Mouse (Mus musculus) left cerebral cortex, postnatal 36 days (tissue): ENCODE results near the gene Dnmt3c. TPM values are rescaled to one million over a fixed set of nuclear protein-coding genes. Genes with fewer than 3 reads are reported as not detected.
"Not testable (repeated sequence)": the region's sequence is repeated elsewhere in the genome, so short reads cannot be mapped to it uniquely, and the experiment has no call there.

Experiments
- DNase-seq, 2 experiments: peaks; one replicate each; pipeline ENCODE4 v3.0.0; 2021 to 2022; ENCODE audit warnings: low spot score in 2 of 2, mixed read lengths in 1 of 2
- intact Hi-C: fragments of 180-260 bp; cut with DNase I; formaldehyde crosslinking; loops from one replicate; pipeline ENCODE4 v1.15.1; 2025
- total RNA-seq, 2 experiments: library from RNA; stranded (reverse); gene quantifications; 2 replicates each; pipeline ENCODE4 v1.2.3; 2021

Dnmt3c gene
- total RNA-seq, 2 experiments from 2014 or later = not detected

DNA sequence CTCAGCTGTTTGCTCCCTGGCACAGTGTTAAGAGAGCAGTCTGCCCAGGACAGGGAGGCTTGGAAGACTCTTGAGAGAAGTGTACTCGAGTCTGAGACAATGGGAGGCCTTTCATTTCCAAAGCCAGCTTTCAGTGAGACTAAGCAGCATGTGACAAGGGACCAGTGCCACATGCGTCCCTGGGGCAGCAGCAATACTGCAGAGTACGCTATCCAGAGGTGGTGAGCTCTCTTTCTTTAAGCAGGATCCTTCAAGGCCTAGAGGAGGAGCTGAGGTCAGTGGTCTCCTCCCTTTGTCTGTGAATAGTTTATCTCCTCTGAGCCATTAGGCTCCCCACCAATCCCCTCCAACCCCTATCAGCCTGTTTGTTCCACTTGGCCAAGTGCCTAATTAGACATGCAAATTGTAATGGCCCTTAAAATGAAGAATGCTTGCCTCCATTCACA is 16.2 kb downstream of the Dnmt3c start:
- peak in 1 of 2 experiments; percentile 6 for DNase-seq
- intact Hi-C loops = loop anchor here (10.0 kb wide), 2 partner anchors 62 to 132 kb away; partner anchors contain the start of gene Efcab8

DNA sequence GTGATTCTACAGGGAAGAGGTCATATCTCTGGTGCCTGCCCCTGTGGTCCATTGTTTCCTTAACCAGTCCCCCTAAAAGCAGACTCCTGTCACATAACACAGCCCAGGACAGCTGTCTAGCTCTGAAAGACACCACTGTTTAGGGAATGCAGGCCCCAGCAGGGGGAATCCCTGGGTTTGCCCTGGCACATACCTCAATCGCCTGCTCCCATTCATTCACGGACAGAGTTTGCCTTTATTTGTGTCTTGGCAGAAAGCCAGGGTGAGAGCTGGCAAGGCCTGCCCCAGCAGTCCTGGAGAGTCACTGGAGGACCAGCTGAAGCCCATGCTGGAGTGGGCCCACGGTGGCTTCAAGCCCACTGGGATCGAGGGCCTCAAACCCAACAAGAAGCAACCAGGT is 16.8 kb downstream of the Dnmt3c start:
- intact Hi-C loops = loop anchor here (10.0 kb wide), 2 partner anchors 62 to 132 kb away; partner anchors contain the start of gene Efcab8

DNA sequence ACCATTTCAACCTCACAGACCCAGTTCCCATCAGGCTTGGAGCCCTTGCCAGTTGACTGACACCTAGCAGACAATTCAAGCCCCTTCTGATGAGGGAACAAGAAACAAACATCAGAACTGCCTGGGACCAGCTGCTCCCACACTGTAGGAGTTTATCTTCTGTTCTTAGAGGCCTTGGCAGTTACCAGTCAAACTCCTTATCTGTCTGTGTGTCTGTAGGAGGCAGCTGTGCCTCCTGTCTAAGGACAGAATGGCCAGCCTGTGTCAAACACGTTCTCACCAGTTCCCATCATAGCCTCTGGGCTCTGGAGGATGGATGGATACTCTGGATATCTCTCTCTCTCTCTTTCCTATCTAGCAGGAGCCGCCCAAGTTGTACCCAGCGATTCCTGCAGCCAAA is 21.4 kb downstream of the Dnmt3c start:
- intact Hi-C loops = loop anchor here (10.0 kb wide), 2 partner anchors 57 to 127 kb away; partner anchors contain the start of gene Efcab8
- DNase-seq = not testable (repeated sequence)

More for the DNA sequence above, 16.8 kb downstream of the Dnmt3c start:
- peak; percentile 47 to 48 for DNase-seq

DNA sequence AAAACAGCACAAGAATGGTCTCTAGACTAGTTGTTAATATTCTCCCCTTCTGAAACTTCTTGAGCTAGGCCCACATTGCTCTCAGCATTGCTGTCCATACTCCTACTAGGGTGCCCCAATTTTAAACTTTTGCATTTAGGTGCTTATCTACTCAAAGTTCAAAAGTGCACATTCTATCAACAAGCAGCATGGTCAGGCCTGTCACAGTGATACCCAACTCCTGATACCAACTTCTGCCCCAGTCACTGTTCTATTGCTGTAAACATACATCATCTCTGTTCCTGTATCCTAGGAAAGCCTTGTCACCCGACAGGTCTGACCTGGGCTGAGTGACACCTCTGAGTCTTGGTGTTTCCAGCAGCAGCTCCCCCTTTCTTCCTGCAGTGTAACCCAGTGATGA is 26.6 kb downstream of the Dnmt3c start:
- intact Hi-C loops = no loop called here

DNA sequence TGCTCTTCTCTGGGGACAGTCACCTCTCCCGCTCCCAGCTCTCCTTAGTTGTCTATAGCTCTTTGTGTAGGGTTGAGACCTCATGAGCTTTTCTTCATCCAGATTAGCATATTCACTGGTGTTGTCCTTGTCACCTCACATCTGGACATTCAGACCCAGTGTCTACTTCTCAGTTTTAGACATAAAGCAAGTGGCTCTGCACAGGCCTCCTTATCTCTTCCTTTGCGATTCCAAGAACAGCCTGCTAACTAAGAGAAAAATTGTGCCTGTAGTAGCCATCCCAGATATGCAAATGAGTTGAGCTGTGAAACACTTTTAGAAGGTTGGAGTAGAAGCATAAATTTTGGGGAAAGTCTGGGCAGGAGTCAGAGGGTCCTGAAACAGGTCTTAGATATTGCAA is 28.0 kb downstream of the Dnmt3c start:
- intact Hi-C loops = no loop called here
- no peak for DNase-seq

More for the DNA sequence above, 26.6 kb downstream of the Dnmt3c start:
- DNase-seq = no peak

DNA sequence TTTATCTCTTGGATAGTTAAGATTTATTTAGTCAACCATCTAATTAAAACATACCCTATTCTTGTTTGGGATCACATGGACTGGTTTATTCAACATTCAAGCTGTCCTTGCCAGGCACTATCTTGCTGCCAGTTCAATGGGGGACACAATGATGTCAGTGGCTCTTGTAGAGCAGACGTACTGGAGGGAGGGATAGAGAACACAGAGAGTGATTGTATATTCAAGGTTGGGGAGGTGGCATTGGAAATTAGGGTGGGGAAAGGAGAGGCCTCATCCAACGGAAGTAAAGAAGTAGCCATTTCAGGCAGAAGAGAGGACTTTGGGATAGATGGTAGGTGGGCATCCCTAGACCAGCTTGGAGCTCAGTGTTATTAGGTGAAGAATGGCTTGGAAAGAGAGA is 28.4 kb downstream of the Dnmt3c start:
- no peak for DNase-seq
- intact Hi-C loops = no loop called here

DNA sequence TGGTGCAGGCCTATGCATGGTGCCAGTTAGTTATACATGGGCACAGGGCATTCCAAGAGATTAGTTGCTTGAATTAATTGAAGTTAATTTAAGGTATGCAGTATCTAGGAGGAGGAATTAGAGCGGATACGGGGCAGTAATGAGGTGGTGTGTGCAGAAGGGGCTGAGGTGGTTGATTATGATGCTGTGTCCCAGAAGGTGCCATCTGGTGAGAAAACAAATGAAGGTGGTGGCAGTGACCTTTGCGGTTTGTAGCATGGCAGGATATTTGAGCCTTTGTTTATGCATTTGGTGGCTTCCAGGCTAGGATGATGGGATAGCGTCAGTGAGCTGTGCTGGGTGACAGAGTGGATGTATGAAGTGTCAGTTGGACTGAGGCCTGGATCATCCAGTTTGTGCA is 28.8 kb downstream of the Dnmt3c start:
- intact Hi-C loops = no loop called here
- DNase-seq = no peak

DNA sequence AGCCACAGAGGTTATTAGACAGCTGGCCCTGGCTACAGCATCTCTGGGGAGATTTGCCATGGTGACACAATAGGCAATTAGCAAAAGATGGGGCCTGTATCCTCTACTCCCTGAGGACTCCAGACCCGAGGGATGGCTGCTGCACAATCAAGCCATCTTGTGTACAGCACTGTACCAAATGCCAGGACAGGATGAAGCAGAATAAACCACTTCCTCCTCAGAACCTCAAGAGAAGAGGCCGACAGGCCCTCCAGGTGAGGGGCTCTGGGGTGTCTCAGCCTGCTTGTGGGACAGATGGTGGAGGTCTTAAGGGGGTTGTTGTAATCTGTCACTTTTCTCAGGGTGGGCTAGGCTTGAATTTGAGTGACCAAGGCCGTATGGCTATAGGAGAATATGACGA is 37.6 kb downstream of the Dnmt3c start:
- intact Hi-C loops = no loop called here
- no peak for DNase-seq

DNA sequence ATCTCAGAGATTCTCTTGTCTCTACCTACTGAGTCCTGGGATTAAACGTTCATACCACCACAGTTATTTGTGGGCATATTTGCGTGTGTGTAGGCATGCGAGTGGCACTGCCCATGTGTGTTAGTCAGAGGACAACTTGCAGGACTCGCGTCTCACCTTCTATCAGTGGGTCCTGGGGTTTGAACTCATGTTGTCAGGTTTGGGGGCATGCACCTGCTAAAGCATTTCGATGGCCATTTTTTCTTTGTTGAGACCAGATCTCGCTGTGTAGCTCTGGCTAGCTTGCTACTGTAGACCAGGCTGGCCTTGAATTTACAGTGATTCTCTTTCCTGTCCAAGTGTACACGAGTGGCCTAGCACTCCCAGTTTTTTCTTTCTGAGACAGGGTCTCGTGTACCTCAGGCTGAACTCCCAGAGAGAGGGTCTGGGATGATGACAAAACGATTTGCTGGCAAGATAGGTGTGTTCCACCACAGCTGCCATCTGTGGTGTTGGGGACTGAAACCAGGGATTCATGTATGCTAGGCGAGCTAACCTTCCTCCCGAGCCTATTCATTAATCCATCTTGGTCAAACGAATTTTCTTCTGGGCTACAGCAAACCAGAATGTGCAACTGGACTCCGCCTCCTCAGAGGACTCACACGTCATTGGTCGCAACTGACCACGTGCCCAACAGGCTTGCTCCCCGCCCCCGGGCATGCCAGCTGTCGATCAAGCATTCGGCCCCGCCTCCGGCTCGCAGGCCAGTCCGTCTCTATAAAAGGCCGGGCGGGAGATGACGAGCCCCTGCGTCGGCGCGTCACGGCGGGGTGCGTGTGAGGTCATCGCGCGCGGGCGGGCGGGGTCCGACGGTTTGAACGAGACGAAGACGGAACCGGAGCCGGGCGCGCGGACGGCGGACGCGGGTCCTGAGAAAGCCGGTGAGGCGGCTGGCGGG is 44.3 kb downstream of the Dnmt3c start, which contains the start of gene Mapre1:
Mapre1 (plus strand) TSS at position 775 of the 937 bp plus-strand sequence.
- intact Hi-C loops = no loop called here
- peak; percentile 100 for DNase-seq

DNA sequence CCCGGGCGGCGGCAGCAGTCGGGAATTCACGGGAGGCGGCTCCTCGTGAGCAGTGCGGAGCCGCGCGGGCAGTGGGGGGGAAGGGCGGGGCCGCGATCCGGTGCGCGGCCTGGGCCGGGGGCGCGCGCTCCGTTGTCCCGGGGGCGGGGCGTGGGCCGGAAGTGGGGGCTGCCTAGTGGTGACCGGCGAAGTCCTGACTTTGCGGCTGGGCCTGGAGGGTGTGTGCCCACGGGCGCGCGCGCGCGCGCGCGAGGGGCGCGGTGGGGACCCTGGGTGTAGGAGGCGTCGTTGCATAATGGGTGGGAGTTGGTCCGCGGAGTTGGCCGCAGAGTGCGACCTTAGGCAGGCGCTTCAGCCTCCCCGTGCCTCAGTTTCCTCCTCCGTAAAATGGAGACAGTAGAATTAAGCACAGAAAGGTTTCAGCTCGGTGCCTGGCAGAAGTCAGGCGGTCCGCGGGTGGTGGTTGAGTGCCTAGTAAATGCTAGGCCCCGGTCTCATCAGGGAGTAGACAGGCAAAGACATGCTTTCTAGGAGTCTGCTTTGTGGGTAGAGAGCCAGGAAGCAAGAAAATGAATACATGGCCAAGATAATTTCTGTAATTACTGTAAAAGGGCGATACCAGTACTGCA is 45.1 kb downstream of the Dnmt3c start:
- intact Hi-C loops = no loop called here
- no peak for DNase-seq

DNA sequence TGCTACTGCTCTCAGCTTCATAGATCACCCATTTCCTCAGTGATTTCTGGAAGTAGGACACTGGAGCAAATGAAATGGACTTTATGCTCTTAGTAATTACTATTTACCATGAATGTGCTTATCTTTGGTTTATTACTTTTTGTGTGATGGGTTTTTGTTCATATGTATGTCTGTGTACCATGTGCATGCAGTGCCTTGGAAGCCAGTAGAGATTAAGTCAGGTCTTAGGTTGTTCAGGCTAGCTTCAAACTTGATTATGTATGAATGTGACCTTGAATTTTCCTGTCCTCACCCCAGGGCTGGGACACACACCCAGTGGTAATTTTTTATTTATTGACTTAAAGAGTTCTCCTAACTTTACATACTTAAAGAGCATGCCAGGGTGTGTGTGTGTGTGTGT is 51.5 kb downstream of the Dnmt3c start:
- DNase-seq = no peak
- intact Hi-C loops = no loop called here

DNA sequence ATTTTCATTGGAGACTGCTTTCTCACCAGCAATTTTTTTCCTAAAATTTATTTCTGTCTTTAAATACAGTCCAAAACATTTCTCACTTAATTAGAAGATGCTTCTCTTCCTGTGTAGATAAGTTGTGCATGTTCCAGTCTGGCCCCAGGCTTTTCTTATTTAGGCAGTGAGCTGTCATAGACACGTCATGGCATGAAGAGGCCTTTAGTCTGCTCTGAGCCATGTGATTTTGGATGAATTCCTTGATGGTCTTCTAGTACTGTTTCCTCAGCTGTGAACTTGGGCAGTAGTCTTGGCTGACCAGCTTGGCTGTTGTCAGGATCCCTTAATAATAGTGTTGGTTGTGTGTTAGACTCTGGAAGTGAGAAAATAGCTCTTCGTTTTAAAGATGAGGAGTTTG is 53.9 kb downstream of the Dnmt3c start:
- no peak for DNase-seq
- intact Hi-C loops = no loop called here

DNA sequence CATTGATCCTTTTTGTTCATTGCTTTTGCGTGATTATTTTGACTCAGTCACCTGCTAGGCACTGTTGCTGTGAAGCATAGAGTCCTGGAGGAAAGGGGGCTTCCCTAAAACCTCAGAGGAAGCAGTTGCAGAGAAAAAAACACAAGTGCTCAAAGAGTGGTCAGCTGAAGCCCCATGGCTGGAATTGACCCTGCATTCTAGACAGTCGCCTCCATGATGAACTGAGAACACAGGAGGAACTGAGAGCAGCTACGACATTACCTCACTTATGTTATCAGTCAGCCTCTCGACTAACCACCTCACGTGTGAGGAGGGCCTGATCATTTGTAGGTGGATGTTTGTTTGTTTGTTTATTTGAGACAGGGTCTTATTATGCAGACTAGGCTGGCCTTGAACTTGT is 65.7 kb downstream of the Dnmt3c start:
- DNase-seq = no peak
- intact Hi-C loops = no loop called here

DNA sequence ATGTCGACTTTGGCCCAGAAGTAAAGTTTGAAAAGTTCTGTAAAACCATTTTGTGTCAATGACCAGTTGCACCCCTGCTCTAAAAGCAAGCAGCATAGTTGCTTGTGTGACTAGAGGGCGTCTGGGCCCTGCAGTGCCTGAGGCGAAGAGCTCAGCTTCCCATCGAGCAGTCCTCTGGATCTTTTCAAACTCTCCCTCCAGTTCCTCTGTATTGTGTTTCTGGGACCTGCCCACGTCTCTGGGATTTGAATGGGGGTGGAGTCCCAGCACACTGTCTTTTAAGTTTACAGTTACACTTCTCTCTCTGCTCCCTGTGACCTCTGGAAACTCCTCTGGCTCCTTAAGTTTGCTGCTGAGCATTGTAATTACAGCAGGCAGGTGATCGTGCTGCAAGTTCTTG is 71.0 kb downstream of the Dnmt3c start:
- intact Hi-C loops = no loop called here
- no peak for DNase-seq

DNA sequence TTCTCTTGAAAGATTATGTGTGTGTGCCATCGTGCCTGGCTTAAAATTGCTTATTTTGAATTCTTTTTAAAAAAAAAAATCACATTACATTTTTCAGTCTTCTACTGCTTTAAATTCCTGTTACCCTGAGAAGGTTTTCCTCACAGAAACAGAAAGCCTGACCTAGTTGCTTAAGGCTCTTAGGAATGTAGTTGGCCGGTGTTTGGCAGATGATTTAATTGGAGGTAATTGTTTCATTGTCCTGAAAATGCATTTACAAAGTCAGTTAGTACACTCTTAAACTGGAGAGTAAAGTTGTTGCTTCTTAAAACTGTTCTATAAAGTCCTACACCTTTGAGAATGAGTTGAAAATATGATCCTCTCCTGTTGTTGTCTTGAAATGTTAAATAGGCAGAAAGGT is 72.4 kb downstream of the Dnmt3c start:
- intact Hi-C loops = no loop called here
- DNase-seq = no peak

DNA sequence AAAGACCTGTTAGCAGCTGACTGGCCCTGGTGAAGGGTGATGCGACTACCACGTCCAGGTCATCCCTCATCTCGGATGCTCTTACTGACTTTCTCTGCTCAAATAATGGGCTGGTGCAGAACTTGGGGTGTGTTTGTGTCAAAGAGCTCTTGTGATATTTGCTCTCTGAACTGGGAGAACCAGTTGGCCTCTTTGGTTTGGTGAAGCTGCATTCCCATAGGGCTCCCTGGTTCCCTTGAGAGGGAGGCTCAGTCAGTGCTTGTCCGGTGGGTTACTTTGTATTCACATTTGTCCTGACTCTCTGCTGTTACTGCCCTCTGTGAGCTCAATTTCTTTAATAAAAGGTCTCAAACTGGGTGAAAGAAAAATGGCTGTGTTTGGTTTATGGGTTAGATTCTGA is 76.5 kb downstream of the Dnmt3c start:
- no peak for DNase-seq
- intact Hi-C loops = loop anchor here (10.0 kb wide), 1 partner anchor 58 kb away; no protein-coding TSS in a partner anchor

DNA sequence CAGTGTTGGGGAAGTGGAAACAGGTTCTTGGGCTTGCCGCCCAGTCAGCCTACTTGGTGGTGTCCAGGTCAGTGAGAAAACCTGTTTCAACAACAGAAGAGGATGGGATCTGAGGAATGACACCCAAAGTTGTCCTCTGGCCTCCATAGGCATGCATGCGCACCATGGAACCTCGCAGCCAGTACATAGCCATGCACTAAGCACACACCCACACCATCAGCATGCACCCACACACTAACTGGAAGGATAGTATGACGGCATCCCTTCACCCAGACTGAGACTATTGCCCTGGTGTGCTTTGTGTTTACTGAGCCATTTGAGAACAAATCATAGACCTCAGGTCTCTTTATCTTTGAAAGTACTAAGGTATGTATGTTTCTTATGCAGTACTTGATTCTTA is 79.0 kb downstream of the Dnmt3c start:
- no peak for DNase-seq
- intact Hi-C loops = loop anchor here (10.0 kb wide), 1 partner anchor 61 kb away; no protein-coding TSS in a partner anchor

DNA sequence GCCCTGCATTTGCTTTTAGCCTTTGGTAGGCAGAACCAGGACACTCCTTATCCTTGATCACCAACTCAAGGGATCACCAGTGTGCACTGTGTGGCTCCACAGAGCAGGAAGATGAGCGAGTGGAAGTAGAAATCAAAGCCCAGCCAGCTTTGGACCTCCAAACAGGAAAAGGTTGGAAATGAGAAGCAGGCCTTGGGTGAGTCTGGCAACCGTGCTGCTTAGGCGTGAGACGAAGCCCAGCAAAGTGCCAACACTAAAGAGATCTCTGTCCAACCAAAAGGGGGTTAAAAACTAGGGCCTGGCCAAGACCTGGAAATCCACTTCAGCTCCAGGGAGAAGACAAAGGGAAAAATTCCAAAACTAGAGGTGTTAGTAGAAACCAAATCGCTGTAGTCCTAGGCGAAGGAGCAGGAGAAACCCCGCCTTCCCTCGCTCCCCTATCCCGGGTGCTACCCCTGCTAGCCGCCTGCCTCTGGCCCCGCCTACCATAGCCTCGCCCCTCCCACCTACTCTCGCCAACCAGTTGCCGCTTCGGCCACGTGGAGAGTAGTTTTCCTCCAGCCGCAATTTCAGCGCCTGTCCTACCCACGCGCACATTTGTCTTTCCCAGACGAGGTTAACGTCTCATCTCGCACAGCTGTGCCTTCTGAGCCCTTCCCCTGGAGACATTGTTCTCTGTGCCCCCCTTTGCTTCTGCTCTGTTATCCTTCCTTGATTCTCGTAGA is 82.3 kb downstream of the Dnmt3c start:
- peak; percentile 30 to 46 for DNase-seq
- intact Hi-C loops = loop anchor here (10.0 kb wide), 1 partner anchor 64 kb away; no protein-coding TSS in a partner anchor
